Mouse (Mus musculus) E14TG2a.4 (cell line): ENCODE data around the gene Retreg3.
A peak's percentile ranks its signal among the peaks of the same experiment; 100 is the strongest.

ENCODE experiments used
- H3K27me3 ChIP-seq: 2 replicates; pipeline ENCODE4 v1.6.1; 2014; ENCODE audit warnings: low read length, control low read depth; ENCODE audit not compliant: insufficient read depth
- H3K36me3 ChIP-seq: 2 replicates; pipeline ENCODE4 v1.6.1; 2014; ENCODE audit warnings: low read length, control low read depth; ENCODE audit not compliant: insufficient read depth
- H3K4me1 ChIP-seq: replicated peaks from 2 replicates; pipeline ENCODE4 v1.6.1; 2014; ENCODE audit warnings: low read depth, low read length, control low read depth
- H3K4me3 ChIP-seq: replicated peaks from 2 replicates; pipeline ENCODE4 v1.5.1; 2014; ENCODE audit warnings: mild to moderate bottlenecking, low read length
- H3K9me3 ChIP-seq: 2 replicates; pipeline ENCODE4 v1.6.1; 2014; ENCODE audit warnings: low read length, control low read depth
- CTCF ChIP-seq: conservative IDR thresholded peaks from 2 replicates; pipeline ENCODE4 v1.5.1; 2014; ENCODE audit warnings: low read length
- NANOG ChIP-seq: IDR thresholded peaks from 2 replicates; pipeline ENCODE4 v1.6.1; 2014; ENCODE audit warnings: borderline replicate concordance, low read length, mixed read lengths
- POU5F1 ChIP-seq: IDR thresholded peaks from 2 replicates; pipeline ENCODE4 v1.6.1; 2014; ENCODE audit warnings: low read length, borderline replicate concordance

The Retreg3 gene

GRCm38 (mm10) chr11:101089931-101090330 is 29.8 kb downstream of the Retreg3 start:
- no peak for TF ChIP-seq NANOG
- TF ChIP-seq CTCF, result no peak
- no peak for TF ChIP-seq POU5F1
- Histone ChIP-seq H3K9me3 (no peaks in the 10 kb centered on the region), H3K27me3 (no peaks in the 10 kb centered on the region)

GRCm38 (mm10) chr11:101087682-101088055 is 32.0 kb downstream of the Retreg3 start:
- TF ChIP-seq CTCF (no peak), POU5F1 (no peak), NANOG (no peak)
- Histone ChIP-seq H3K9me3 (no peaks in the 10 kb centered on the region), H3K4me1 (peaks cover 62% of the 10 kb centered on the region), H3K36me3 (peaks cover 75% of the 10 kb centered on the region), H3K4me3 (peak overlapping the region; percentile 90), H3K27me3 (no peaks in the 10 kb centered on the region)

More at GRCm38 (mm10) chr11:101089931-101090330, 29.8 kb downstream of the Retreg3 start:
- H3K36me3 ChIP-seq, result peaks cover 78% of the 10 kb centered on the region
- H3K4me3 ChIP-seq, result no peak overlapping the region
- H3K4me1 ChIP-seq, result peaks cover 63% of the 10 kb centered on the region

GRCm38 (mm10) chr11:101086756-101087681 is 32.7 kb downstream of the Retreg3 start, which contains the start of gene Mlx:
Gene Mlx, plus strand, starts transcription at chr11:101087277.
- Histone ChIP-seq H3K4me1 (peaks cover 60% of the 10 kb centered on the region), H3K4me3 (peak within 1 kb of the TSS; percentile 90)
- TF ChIP-seq NANOG (peak; percentile 42; the same call in 1 of the 2 replicates), POU5F1 (no peak), CTCF (no peak)

GRCm38 (mm10) chr11:101086323-101086674 is 33.4 kb downstream of the Retreg3 start:
- Histone ChIP-seq H3K36me3 (peaks cover 61% of the 10 kb centered on the region), H3K4me1 (peaks cover 66% of the 10 kb centered on the region), H3K9me3 (no peaks in the 10 kb centered on the region), H3K27me3 (peaks cover 9% of the 10 kb centered on the region), H3K4me3 (peak overlapping the region; percentile 90)
- TF ChIP-seq CTCF (no peak), POU5F1 (no peak), NANOG (no peak)

More at GRCm38 (mm10) chr11:101086756-101087681, 32.7 kb downstream of the Retreg3 start, which contains the start of gene Mlx:
- Histone ChIP-seq H3K36me3 (peaks cover 69% of the 10 kb centered on the region), H3K27me3 (peaks cover 2% of the 10 kb centered on the region), H3K9me3 (no peaks in the 10 kb centered on the region)

GRCm38 (mm10) chr11:101085617-101086322 is 33.9 kb downstream of the Retreg3 start:
- TF ChIP-seq CTCF (no peak), POU5F1 (no peak), NANOG (no peak)
- Histone ChIP-seq H3K4me3 (peak overlapping the region; percentile 90), H3K4me1 (peaks cover 66% of the 10 kb centered on the region), H3K9me3 (no peaks in the 10 kb centered on the region), H3K27me3 (peaks cover 14% of the 10 kb centered on the region), H3K36me3 (peaks cover 56% of the 10 kb centered on the region)

- TF ChIP-seq CTCF (no peak), NANOG (no peak), POU5F1 (no peak)
- Histone ChIP-seq H3K27me3 (peaks cover 24% of the 10 kb centered on the region), H3K9me3 (no peaks in the 10 kb centered on the region), H3K36me3 (peaks cover 46% of the 10 kb centered on the region), H3K4me1 (peaks cover 71% of the 10 kb centered on the region), H3K4me3 (no peak overlapping the region)
Measured at GRCm38 (mm10) chr11:101084811-101085210, 34.9 kb downstream of the Retreg3 start.

GRCm38 (mm10) chr11:101084246-101084645 is 35.4 kb downstream of the Retreg3 start:
- H3K9me3 ChIP-seq, result no peaks in the 10 kb centered on the region
- peaks cover 77% of the 10 kb centered on the region for H3K4me1 ChIP-seq
- peaks cover 29% of the 10 kb centered on the region for H3K27me3 ChIP-seq
- no peak overlapping the region for H3K4me3 ChIP-seq
- TF ChIP-seq CTCF (no peak), NANOG (no peak), POU5F1 (no peak)
- H3K36me3 ChIP-seq, result peaks cover 41% of the 10 kb centered on the region

- Histone ChIP-seq H3K4me1 (peaks cover 78% of the 10 kb centered on the region), H3K4me3 (peak overlapping the region; percentile 94), H3K36me3 (peaks cover 30% of the 10 kb centered on the region), H3K27me3 (peaks cover 40% of the 10 kb centered on the region), H3K9me3 (no peaks in the 10 kb centered on the region)
- TF ChIP-seq NANOG (no peak), CTCF (no peak), POU5F1 (no peak)
Measured at GRCm38 (mm10) chr11:101083083-101083697, 36.5 kb downstream of the Retreg3 start.
